Mouse (Mus musculus) frontal cortex, adult 2 months (tissue): ENCODE data around the gene Prpf40b. TPM values are rescaled to one million over a fixed set of nuclear protein-coding genes. Genes with fewer than 3 reads are reported as not detected.

Experiments
- DNase-seq, 2 experiments: peaks; one replicate each; pipeline ENCODE4 v3.0.0; 2022; ENCODE audit warnings: low spot score in 1 of 2; ENCODE audit errors: extremely low spot score in 1 of 2
- polyA plus RNA-seq: library from polyadenylated mRNA; depleted of rRNA; stranded (reverse); fragments of >200 nt; gene quantifications from 2 replicates; pipeline ENCODE4 v1.2.3, GENCODE M21; 2012

The Prpf40b gene
- polyA plus RNA-seq, 1 experiment: 182 TPM

DNA sequence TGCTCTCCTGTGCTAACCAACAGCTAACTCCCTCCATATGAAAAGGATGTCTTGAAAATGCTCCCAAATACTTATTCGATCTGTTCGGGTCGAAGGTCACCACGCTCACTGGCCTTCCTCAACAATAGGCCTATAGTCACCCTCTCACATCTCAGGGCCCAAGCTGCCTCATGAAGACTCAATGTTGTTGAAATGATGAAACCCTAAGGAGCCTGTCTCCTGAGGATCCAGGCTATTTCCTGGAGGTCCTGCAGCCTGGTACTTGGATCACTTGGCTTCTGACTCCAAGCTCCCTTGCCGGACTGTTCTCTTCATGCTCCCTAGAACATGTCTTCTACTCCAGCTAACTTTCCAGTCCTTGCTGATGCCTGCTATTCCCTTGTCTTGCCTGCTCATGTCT is 36.5 kb downstream of the Prpf40b start:
- no peak for DNase-seq

DNA sequence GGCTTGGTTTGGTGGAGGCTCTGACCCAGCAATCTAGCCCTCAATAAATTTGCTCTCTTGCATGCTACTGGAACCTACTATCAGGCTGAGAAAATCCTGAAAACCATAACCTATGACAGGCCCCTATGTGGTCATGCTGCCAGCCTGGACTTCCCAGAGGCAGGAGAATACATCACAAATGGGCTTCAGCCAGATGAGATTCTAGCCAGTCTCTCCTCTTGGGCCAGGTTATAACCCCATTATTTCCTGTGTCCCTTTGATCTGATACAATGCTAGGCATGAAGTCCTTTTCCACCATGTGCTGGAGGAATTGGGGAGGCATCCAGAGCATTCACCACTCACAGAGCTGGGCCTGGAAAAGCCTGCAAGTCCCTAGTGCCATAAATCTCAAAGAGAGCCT is 37.2 kb downstream of the Prpf40b start:
- no peak for DNase-seq

DNA sequence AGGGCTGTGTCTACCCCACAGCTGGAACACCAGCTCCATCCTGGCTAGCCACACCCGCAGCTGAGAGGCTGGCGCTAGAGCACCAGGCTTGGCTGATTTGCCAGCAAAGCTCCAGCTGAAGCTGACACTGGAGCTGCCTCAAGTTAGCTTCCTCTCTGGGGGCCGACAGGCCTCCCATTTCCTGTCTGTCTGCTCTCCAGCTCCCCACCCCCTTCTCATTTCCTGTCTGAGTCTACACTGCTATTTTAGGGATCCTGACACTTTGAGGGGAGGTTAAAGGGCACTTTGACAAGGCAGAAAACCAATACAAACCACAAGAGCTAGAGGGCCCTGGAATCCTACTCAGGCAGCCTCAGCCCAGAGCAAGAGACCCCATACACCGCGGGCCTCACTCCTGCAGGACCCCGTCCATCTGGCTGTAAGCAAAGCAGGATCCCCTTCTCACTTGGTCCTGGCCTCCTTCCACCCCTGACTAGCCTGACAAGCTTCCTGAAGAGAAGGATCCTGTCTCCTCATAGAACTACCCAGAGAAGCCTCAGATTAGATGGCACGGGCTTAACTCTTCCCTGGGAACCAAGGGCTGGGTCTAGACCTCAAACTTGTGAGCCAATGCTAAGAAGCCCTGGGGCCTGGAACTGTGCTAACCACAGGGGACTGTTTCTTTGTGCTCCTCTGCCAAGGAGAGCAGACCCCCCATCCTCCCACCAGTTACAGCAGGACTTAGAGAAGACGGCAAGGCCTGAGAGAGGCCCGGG is 38.2 kb downstream of the Prpf40b start:
- peak; percentile 23 to 41 for DNase-seq

DNA sequence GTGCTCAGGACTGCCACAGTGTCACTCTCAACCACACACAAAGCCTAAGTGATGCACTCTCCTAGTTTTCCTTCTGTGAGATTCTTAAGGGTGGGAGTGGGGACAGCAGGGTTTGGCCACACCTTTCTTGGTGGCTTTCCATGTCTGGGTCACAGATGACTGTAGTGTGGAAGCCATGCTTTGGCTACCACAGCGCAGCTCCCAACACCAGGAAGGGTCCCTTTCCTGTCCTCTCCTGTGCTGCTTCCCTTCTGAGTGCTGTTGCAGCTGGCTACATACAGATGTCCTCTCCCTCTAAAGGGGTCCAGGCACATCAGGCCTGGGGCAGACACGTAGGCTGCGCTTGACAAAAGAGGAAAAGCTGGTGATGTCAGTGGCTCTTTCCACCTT is 38.8 kb downstream of the Prpf40b start:
- no peak for DNase-seq

DNA sequence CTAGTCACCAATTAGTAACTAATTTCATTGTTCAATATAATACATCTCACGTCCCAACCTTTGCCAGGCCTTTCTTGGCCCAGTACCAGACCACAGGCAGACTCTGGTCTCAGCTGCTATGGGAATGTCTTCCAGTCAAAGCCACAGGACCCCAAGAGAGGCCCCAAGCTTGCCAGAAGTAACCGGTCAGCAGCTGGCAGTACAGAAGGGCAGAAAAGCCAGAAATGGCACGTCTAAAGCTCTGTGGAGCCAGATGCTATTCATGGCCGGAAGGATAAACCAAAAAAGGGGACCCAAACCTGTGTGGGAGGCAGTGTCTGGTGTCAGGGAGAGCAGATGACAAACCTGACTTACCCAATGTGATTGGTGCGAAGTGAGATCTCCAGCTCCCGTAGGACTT is 39.6 kb downstream of the Prpf40b start:
- no peak for DNase-seq

DNA sequence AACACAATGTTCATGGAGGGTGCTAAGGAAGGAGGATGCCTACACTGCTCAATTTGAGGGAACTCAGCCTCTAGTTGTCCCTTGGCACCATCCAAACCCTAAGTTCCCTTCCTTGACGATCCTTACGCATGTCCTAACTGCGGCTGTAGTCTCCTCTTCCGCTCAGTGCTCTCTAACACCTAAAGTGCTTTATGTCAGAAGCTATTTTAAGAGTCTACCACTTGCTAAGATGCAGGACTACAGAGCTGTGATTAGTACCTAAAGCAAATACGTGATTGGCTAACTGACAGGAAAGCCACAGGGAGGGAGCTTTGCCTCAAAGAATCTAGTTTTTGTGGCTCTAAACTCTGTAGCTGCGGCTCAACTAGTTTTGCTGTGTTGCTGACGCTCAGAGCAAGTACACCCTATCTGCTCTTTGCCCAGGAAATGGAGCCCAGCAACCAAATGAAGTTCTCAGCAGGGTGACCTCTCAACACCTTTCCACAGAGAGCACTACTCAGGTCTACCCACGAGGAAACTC is 41.0 kb downstream of the Prpf40b start:
- no peak for DNase-seq

DNA sequence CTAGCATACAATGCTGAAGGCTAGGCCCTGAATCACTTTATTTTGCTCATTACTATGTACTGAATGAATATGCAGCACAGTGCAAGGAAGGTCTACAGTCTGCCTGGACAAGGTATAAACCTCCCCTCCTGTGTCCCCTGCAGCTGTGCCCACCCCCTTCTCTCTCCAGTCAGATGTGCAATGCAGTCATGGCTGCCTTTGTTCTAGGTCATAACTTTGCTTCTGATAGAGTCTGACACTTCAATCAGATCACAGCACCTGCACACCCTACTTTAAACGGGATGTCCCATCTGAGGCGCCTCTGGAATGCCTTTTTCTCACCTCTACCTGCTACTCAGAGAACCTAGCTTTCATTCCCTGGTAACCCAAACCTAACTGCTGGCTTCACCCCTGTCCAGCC is 44.0 kb downstream of the Prpf40b start:
- no peak for DNase-seq

DNA sequence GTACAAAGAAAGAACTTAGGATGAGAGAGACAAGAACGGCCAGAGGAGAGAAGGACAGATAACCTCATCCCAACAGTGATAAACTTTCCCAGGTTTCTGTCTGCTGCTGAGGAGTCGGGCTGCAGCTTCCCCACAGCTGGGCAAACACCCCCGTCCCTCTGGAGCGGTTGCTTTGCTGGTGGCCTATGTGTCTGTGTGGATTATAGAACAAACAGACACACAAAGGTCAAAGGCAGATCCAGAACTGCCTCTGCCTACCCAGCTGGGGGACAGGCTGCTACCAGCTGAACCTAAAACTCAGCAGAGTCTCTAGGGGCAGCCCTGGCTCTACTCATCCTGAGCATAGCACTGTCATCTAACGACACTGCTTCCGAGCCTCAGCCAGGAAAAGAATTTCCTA is 44.8 kb downstream of the Prpf40b start:
- DNase-seq: no peak

DNA sequence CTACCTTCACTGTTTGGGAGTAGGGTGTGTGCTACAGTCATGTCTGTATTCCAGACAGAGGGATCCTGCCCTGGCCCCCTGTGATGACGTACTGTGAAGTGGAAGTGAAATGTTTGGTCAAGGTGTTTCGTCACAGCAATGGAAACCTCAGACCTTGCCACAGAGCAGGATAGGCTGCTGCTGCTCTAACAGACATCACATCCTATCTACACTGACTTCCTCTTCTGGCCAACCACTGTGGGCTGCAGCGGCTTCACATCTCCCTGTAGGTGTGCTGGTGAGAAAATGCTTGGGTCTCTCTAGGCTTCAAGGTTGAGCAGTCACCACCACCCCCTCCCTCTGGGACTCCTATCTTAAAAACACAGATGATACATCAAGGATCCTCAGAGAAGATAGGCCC is 46.2 kb downstream of the Prpf40b start:
- DNase-seq: no peak

DNA sequence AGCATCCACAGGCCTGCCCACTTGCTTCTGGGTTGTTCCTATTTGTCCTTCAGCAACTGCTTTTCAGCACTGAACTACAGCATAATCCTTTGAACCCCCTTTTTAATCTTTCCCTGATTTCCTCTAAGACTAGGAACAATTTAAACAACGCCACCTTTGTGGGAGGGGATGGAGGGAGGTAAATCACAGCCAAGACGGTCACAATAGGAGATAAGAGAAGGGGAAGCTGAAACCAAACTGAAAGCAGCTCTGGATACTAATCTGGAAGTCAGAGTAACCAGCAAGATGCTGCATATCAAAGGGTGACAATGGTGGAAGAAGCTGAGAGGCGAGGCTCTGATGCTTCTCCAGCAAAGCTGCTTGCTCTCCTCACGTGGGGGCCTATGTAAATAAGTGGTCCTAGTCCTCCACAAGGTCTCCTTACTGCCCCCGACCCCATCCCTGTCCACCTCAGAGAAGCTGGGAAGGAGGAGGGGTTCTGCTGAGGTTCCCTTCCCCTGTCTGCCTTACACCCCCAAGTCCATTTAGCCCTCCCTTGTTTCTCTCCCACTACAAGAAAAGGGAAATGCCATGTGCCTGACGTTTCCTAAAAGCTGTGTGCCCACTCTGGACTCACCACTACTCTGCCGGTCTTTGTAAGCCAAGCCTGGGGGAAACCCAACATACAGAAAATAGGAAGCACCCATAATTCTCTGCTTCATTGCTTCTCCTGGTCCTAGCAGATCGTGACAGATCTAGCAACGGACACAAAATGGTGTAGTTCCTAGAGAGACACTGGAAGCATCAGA is 47.5 kb downstream of the Prpf40b start:
- no peak for DNase-seq

DNA sequence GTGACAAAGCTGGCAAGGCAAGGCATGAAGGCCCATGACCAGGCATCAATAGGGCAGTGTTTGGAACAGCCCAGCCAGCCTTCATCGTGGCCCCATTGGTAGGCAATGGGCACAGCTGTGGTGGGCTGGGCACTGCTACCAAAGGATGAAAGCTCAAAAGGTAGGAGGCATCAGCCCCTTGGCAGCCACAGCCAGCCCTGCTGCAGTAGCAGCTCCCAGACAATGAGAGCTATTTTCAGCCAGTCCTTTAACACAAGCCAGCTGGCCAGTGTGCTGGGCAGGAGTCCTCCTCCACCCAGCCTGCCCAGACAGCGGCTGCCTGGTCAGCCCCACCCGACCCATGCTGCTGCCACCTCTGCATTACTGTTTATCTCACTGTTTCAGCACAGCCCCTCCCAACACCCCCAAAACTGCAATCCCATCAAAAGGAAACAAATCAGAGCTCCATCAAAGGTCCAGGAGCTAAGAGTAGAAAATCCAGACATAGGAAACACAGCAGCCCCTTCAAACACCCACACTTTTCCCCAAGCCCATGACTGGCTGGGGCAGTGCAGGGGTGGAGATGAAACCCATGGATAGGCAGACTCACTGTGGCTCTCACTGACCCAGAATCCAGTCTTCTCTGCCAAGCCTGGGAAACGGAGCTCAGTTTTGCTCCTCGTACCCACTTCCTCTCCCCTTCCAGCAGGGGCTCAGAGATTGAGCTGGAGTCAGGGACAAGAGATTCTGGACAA is 48.7 kb downstream of the Prpf40b start:
- DNase-seq: peak; percentile 57 to 68

DNA sequence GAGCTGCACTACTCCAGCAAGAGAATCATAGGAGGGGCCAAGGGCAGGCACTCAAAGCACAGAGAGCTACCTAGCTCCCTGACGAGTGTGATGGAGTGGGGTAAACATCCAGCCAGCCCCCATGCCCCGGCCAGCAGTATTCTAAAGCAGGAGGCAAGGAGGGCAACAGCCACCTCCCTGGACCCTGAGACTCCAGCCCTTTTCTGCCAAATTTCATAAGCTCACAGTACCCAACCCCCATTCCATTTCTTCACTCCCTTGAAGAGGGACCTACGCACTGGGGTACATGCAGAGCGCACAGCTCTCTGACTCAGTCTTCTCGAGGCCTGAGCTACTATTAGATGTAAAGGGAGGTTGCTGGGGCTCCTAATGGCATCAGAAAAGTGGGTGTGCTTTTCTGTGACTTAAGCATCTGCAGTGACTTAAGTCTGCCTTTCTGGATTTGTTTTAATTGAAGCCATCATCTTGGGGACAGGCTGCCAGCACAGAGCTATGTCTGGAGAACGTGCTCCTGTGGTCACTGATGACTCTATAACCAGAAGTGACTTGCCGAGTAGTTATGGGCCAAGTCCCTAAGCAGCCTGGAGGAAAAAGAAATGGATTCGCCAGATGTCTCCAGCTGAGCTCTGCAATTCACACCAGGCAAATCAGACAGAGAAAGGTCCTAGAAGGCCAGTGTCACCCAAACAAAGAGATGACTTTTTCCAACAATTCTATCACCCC is 49.4 kb downstream of the Prpf40b start:
- DNase-seq: no peak

DNA sequence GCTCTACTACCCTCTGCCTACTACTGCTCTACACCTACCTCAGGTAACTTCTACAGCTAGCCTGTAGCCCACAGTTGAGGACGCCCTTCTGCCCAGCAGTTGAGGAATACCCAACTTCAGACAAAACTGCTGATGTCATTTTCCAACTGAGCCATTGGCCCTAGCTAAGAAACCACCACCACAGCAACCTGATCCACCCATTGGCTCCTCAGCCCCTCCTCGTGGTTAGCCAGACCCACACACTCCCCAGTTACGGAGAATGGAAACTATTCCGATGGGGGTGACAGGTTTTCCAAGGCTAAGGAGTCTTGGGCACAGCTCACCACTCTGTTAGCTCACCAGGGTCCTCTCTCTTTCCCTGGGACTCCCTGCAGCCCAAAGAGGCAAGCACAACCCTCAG is 50.1 kb downstream of the Prpf40b start:
- no peak for DNase-seq

DNA sequence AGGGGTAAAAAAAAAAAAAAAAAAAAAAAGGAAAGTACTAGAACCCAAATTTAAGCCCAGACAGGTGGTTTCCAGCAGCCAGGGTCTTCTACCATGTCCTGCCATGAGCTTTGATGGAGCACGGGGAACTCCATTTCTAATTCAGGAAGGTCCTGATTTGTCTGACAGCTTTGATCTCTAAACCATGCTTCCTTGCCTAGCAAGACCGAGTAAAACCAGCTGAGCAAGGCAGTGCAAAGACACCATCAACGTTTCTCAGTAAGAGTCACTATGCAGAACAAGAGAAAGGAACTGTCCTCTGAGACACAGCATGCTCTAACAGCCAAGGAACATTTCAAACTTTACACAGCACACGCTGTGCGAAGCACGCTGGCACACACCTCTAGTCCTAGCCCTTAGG is 56.7 kb downstream of the Prpf40b start:
- DNase-seq: no peak

DNA sequence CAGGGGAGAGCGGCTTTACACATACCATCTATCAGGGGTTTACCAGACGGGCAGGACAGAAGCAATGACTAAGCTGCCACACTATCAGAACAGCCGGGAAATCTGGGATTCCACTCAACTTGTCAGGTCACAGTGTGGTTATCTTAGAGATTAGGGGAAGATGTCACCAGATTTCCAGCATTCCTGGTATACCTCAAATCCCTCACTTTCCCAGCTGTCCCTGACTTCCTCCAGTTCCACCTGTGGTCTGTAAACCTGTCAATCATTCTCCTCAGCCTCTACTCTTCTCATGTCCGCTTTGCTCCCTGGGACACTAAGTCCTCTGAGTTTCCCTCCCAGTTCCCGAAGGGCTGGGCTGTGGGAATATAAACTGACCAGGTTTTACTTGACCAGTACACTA is 57.4 kb downstream of the Prpf40b start:
- DNase-seq: no peak

DNA sequence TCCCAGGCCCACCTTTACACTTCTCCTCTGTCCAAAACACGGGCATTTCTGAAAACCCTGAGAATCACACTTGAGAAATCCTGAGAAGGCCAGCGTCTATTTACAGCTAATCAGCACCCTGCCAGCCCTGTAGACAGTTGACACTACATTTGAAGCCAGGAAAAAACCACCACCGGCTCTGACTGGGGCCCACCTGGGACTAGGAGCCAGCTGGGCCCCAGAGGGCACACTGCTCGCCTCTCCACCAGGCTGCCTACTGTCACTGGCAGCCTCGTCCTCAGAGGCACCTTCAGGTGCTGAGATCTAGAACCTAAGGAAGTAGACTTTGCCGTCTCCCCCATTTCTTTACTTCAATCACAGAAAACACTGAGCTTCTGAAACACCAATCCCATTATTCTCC is 60.8 kb downstream of the Prpf40b start:
- no peak for DNase-seq

DNA sequence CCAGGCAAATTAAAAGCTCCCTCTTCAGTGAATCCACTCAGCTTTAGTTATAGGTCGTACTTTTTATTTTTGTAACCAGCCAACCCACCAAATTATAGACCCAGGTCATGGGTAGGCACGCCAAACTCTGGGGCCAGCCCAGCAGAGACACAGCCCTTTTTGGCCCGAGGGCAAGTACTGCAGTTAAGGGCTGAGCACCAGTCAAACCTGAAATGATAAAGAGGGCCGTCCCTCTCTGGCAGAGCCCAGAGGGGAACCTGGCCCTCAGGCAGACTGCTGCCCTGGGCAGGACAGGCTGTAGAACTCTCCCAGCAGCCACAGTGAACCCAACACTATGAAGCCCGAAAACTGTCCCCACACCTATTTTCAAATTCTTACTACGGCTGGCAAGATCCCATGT is 61.6 kb downstream of the Prpf40b start:
- DNase-seq: no peak

DNA sequence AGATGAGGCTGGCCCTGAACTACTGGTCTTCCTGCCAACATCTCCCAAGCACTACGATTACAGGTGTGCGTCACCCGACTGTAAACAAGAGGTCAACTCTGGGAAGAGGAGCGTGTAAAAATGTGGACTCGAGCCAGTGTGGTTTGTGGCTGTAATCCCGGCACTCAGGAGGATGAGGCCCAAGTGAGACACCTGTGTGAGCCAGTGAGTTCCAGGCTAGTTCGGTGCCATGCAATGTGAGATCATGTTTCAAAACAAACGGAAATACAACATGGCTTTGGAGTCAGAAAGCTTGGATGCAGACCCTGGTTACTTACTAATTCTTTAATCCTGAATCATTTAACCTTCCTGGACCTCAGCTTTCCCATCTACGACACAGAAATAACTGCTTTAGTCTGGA is 64.1 kb downstream of the Prpf40b start:
- DNase-seq: no peak

DNA sequence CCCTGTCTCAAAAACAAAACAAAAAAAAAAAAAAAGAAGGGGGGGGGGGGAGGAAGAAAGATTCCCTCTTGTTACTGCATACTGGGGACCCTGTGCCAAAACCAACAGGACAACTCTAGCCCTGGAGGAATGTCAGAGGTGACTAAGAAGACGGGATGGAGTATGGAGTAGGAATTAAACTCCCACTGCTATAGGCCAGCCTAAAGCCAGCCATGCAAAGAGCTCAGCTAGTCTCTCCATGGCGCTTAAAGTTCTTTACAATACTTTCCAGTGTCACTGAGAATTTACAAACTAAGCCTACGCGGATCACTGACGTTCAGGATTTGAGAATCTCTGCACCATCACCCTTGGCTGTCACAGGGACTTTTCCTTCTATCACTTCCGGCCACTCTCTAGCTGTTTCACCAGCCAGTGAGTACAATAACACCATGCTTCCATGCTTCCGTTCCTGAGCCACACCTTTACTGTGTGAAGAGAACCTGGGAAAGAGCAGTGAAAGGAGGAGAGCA is 69.2 kb downstream of the Prpf40b start:
- DNase-seq: no peak

DNA sequence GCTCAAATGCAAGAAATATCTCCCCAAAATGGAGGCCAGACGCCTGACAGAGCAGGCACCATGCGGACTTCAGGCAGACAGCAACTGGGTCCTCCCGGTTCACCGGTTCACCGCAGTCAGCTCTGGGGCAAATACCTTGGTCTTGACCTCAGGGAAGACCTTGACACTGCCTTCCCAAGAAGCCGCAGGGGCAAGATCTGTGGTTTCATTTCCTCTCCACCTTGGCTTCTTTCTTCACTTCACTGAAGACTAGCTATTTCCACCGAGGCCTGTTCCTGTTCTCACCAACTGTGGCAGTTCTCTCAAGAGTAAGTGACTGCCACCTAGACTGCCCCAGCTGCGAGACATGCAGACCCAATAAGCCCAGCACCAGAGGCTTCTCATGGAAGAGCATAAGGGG is 70.0 kb downstream of the Prpf40b start:
- no peak for DNase-seq
